ENCODE assay signal across 8 mouse cellular contexts in genomic region chr13:45507274-45508229, GRCm38 (mm10). TPM values are rescaled to one million over a fixed set of nuclear protein-coding genes. Genes with fewer than 3 reads are reported as not detected.
DNase-seq lines count a peak whose midpoint lies in the region; ATAC-seq lines count a peak whose summit lies in the region.

Gmpr (plus strand) TSS chr13:45507444.

- under 1% methylated on average over 62 of the region's 63 CpGs for WGBS in hindbrain, embryonic 13.5 days

- H3K4me2 ChIP-seq in hindbrain, embryonic 13.5 days = peak within 1 kb of the TSS; percentile 91

- H3K9me3 ChIP-seq in hindbrain, embryonic 13.5 days = no peaks in the 10 kb centered on the region

- peak within 1 kb of the TSS; percentile 77 for H3K9ac ChIP-seq in hindbrain, embryonic 13.5 days

- peak within 1 kb of the TSS; percentile 74 for H3K27ac ChIP-seq in hindbrain, embryonic 13.5 days

- H3K4me1 ChIP-seq in hindbrain, embryonic 13.5 days (replicated peaks) = peaks cover 18% of the 10 kb centered on the region

- peak; percentile 17 for DNase-seq in T-cell, adult 2 months (ENCODE audit: low spot score)
- DNase-seq in cerebellum, adult 9-10 months = peak; percentile 79
- peak; percentile 63 to 69 for DNase-seq in frontal cortex, postnatal 25 days (ENCODE audit: low spot score in 2 of 2)
- peak; percentile 72 to 85 for DNase-seq in left cerebral cortex, adult 18-20 months (ENCODE audit: low spot score in 2 of 2)
- DNase-seq in lung, postnatal 4 days = peak; percentile 84
- DNase-seq in right cerebral cortex, adult 2 months (ENCODE audit: low spot score in 2 of 2) = peak; percentile 73 to 84
- DNase-seq in urinary bladder, postnatal 4 days (ENCODE audit: low spot score in 2 of 2) = peak; percentile 78 to 80

- ATAC-seq in hindbrain, embryonic 13.5 days (ENCODE audit: low FRiP score) = peak; percentile 88

- H3K36me3 ChIP-seq in hindbrain, embryonic 13.5 days = no peaks in the 10 kb centered on the region

- H3K27me3 ChIP-seq in hindbrain, embryonic 13.5 days = peaks cover 13% of the 10 kb centered on the region

- H3K4me3 ChIP-seq in hindbrain, embryonic 13.5 days = peak within 1 kb of the TSS; percentile 60

RNA-seq across cellular contexts. Expression of gene Gmpr, which starts in this region (rescaled TPM):
- 31.6 and 35.1 TPM in 2 replicates for polyA plus RNA-seq in hindbrain, embryonic 13.5 days (2015; fragmentation: Nextera tagmentation; extraction: Ambion mirVana)
- 10 to 100 TPM; 49.5 to 52.7 TPM for total RNA-seq in left cerebral cortex, adult 18-20 months (2021)

Comparison
In these comparisons a context has a peak if more than half of its experiments do, and no peak if none do; other contexts are left out.
1. Peak in every context shown above with its lines: DNase-seq, ATAC-seq, H3K4me3 ChIP-seq and H3K27ac ChIP-seq.
2. DNase-seq: peak in every context shown above with its lines; median percentile 84 in lung, postnatal 4 days; 79 in cerebellum, adult 9-10 months; 79 in urinary bladder, postnatal 4 days; 78 in left cerebral cortex, adult 18-20 months; 78 in right cerebral cortex, adult 2 months; 66 in frontal cortex, postnatal 25 days; 17 in T-cell, adult 2 months.